Mouse (Mus musculus) colon, adult 2 months (tissue): ENCODE measurements around the gene March2. TPM values are rescaled to one million over a fixed set of nuclear protein-coding genes. Genes with fewer than 3 reads are reported as not detected.

Experiments used
- polyA plus RNA-seq: library from polyadenylated mRNA; depleted of rRNA; stranded (reverse); fragments of >200 nt; gene quantifications from 2 replicates; pipeline ENCODE4 v1.2.3, GENCODE M21; 2012; rRNA removed

Gene March2
- polyA plus RNA-seq: 85.9 and 104 TPM in 2 replicates

DNA sequence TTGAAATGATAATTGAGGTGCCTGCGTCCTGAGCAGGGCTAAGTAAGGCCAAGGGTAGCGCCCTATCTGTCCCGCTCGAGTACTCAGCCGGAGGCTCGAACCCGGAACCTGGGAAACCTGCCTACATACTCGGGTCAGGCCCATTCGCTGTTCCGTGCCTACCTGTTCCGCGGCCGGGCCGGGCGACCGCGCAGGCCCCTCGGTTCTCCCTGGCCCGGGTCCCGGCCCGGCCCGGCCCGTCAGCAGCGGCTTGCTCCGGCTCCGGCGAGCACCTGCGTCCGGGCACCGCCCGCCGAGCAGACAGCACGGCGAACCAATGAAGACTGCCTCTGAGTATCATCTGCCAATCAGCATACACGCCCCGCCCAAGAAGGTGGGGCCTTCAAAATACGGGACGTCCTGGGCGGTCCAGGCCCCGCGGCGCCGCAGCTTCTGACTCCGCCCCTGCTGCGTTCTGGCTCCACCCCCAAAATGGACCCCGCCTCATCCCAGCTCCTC lies at the start of gene March2:
TSS of gene March2 (minus strand) at position 287 of the 498 bp plus-strand sequence.

DNA sequence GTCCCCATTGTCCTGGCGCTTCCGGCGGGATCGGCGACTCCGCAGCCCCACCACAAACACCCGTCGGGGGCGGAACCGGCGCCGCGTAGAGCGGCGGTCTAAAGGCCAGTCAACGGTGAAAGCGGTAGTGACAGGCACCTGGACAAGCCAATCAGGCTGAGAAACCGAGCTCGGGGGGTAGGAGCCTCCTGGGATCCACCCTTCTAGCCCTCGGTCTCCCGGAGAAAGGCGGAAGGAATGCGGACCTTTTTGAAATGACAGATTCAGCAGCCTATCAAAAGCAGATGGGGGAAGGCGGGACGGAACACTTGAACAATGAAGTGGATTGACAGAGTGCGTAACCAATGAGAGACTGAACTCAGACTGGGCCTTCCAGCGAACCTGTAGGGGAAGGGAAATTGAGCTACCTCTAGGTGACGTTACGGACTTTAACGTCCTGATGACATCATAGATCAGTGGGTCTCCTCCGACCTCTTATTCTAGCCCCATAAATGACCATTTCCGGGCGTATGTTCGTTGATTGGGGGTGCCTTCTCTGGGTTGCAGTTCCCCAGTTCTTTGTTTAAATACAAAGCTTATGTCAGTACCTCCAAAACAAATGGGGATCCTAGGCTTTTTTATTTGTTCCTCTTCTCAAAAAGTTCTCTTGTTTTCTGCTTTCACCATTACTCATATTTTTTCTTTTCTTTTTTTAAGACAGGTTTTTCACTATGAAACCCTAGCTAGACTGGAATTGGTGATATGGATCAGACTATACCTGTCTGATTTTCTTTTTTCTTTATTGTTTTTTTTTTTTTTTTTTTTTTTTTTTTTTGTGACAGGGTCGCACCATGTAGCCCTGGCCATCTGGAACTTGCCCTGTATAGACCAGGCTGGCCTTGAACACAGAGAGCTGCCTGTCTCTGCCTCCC lies 42.0 kb upstream of the March2 start, which contains the start of gene Rab11b:
TSS of gene Rab11b (minus strand) at position 276 of the 911 bp plus-strand sequence.

DNA sequence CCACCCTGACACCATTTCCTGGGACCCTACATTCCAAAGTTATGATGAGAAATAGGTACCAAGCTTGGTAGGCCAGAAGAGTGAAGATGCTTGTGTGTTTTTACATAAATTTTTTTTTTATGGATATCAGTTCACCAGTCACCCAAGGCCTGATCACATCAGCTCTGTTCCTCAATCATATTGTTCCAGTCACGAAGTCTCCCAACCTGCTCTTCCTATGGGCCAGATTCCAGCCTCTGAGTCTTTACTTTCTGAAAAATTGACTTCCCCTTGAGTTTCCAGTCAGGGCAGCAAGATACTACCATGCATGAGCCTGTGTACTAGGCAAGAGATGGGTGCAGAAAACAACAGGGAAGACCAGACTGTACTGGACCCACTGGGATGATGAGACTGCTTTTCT lies 31.7 kb downstream of the March2 start, which contains the start of gene Hnrnpm:
TSS of gene Hnrnpm (minus strand) at position 101 of the 400 bp plus-strand sequence.

DNA sequence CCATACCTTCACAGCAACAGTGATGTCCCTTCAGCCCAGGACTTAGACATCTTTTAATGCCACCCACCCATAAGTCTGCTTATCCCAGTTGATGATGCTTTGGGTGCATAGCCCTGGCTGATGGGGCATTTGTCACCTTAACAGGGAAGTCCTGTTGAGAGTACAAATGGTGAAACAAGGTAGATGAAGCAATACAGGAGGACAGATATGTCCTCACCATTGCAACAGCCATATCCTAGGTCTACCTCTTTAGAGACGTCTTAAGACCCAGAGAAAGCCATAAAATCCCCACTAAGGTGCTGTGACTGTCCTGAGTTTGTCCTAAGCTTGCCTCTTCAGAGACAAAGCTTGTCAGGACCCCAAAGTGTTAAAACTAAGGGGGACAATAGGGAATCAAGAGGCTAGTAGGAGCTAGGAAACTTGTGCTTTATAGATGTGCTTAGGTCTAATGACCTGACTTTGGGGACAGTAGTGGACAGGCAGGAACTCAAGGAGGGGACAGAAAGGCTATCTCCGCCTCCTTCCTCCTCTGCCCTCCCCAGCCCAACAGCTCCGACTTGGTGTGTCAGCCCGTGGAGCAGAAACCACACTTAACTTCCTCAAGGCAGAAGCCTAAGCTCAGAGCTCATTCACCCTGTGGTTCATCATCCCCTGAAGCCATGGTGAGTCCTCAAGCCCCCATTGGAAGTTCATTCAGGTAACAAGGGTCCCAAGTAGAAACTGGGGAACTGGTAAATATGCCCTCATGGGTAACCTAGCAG lies 80.8 kb downstream of the March2 start, which contains the start of gene Pram1:
TSS of gene Pram1 (plus strand) at position 541 of the 761 bp plus-strand sequence.

Other genes starting within 250 kb of the March2 start
- 44.4 and 46.9 TPM in 2 replicates for gene Adamts10, start 194.5 kb downstream of the March2 start, polyA plus RNA-seq
- 2.5 and 4.5 TPM in 2 replicates for gene Myo1f, start 163.0 kb downstream of the March2 start, polyA plus RNA-seq
- gene Zfp414, start 89.6 kb downstream of the March2 start, polyA plus RNA-seq: 52.2 and 68.0 TPM in 2 replicates
- not detected in 2 replicates for gene Pram1, start 80.6 kb downstream of the March2 start, polyA plus RNA-seq
- 78.7 and 84.2 TPM in 2 replicates for gene Hnrnpm, start 31.8 kb downstream of the March2 start, polyA plus RNA-seq
- gene Rab11b, start 41.9 kb upstream of the March2 start, polyA plus RNA-seq: 299 and 329 TPM in 2 replicates
- 5.4 and 9.5 TPM in 2 replicates for gene Angptl4, start 63.2 kb upstream of the March2 start, polyA plus RNA-seq
- 30.2 and 34.8 TPM in 2 replicates for gene Kank3, start 91.8 kb upstream of the March2 start, polyA plus RNA-seq
- 815 and 940 TPM in 2 replicates for gene Rps28, start 105.9 kb upstream of the March2 start, polyA plus RNA-seq
- 580 and 659 TPM in 2 replicates for gene Ndufa7, start 105.9 kb upstream of the March2 start, polyA plus RNA-seq
- gene Cd320, start 124.4 kb upstream of the March2 start, polyA plus RNA-seq: 61.8 and 108 TPM in 2 replicates
- not detected in 2 replicates for gene Gm7029, start 155.2 kb upstream of the March2 start, polyA plus RNA-seq
- 12.1 and 12.9 TPM in 2 replicates for gene Kifc1, start 172.0 kb upstream of the March2 start, polyA plus RNA-seq
- gene Platr17, start 186.5 kb upstream of the March2 start, polyA plus RNA-seq: not detected in 2 replicates
- 32.6 and 36.6 TPM in 2 replicates for gene Daxx, start 190.7 kb upstream of the March2 start, polyA plus RNA-seq
- 244 and 249 TPM in 2 replicates for gene Tapbp, start 197.2 kb upstream of the March2 start, polyA plus RNA-seq
- gene Zbtb22, start 197.2 kb upstream of the March2 start, polyA plus RNA-seq: 97.9 and 111 TPM in 2 replicates
- gene Rgl2, start 210.9 kb upstream of the March2 start, polyA plus RNA-seq: 131 and 156 TPM in 2 replicates
- gene Pfdn6, start 221.7 kb upstream of the March2 start, polyA plus RNA-seq: 18.8 and 21.1 TPM in 2 replicates
- 15.9 and 18.7 TPM in 2 replicates for gene Wdr46, start 222.0 kb upstream of the March2 start, polyA plus RNA-seq
- 24.6 and 27.7 TPM in 2 replicates for gene B3galt4, start 232.8 kb upstream of the March2 start, polyA plus RNA-seq
- gene Vps52, start 237.1 kb upstream of the March2 start, polyA plus RNA-seq: 54.1 and 71.0 TPM in 2 replicates
- gene Rps18, start 237.3 kb upstream of the March2 start, polyA plus RNA-seq: 366 and 518 TPM in 2 replicates